Mouse (Mus musculus) stomach, embryonic 15.5 days (tissue): ENCODE measurements around the gene Nid1. TPM values are rescaled to one million over a fixed set of nuclear protein-coding genes. Genes with fewer than 3 reads are reported as not detected.
"Not testable (repeated sequence)": the region's sequence is repeated elsewhere in the genome, so short reads cannot be mapped to it uniquely, and the experiment has no call there.

Experiments used
- ATAC-seq: fragments of 200-750 bp; cut with Nextera tagmentation; 2 replicates; pipeline ENCODE4 v1.8.0; 2017; ENCODE audit warnings: low read depth, moderate number of reproducible peaks, moderate TSS enrichment; ENCODE audit not compliant: insufficient read depth, low FRiP score
- H3K27ac ChIP-seq: fragments of 300-500 bp; sonication (generic); 2 replicates; pipeline ENCODE4 v1.5.1; 2015; ENCODE audit warnings: mild to moderate bottlenecking, inconsistent platforms
- H3K27me3 ChIP-seq: fragments of 300-500 bp; sonication (generic); replicated peaks from 2 replicates; pipeline ENCODE4 v1.6.1; 2015; ENCODE audit warnings: inconsistent platforms
- H3K36me3 ChIP-seq: fragments of 300-500 bp; sonication (generic); 2 replicates; pipeline ENCODE4 v1.6.1; 2015; ENCODE audit warnings: inconsistent platforms
- H3K4me1 ChIP-seq: fragments of 300-500 bp; sonication (generic); 2 replicates; pipeline ENCODE4 v1.6.1; 2015; ENCODE audit warnings: inconsistent platforms
- H3K4me2 ChIP-seq: fragments of 300-500 bp; sonication (generic); 2 replicates; pipeline ENCODE4 v1.6.1; 2015; ENCODE audit warnings: mild to moderate bottlenecking, inconsistent platforms
- H3K4me3 ChIP-seq: fragments of 300-500 bp; sonication (generic); replicated peaks from 2 replicates; pipeline ENCODE4 v1.5.1; 2015; ENCODE audit warnings: inconsistent platforms
- H3K9ac ChIP-seq: fragments of 300-500 bp; sonication (generic); 2 replicates; pipeline ENCODE4 v1.6.1; 2015; ENCODE audit warnings: inconsistent platforms
- H3K9me3 ChIP-seq: fragments of 300-500 bp; sonication (generic); 2 replicates; pipeline ENCODE4 v1.6.1; 2016; ENCODE audit warnings: inconsistent platforms
- WGBS: fragments of 180-500 bp; shearing (Covaris S2); methylation state at CpG from one replicate; pipeline ENCODE4 v1.1.7; 2015; 5-methylcytosine and 5-hydroxymethylcytosine counted together
- polyA plus RNA-seq: library from polyadenylated mRNA; unstranded; fragments of >200 nt; fragmentation: Nextera tagmentation; extraction: Ambion mirVana; gene quantifications from 2 replicates; pipeline ENCODE4 v1.2.1, GENCODE M21; 2015

The Nid1 gene
- polyA plus RNA-seq, 1 experiment from 2014 or later = 74.2 TPM

GRCm38 (mm10) chr13:13536555-13536954 is 99.2 kb downstream of the Nid1 start:
- WGBS = 68% methylated on average over 2 of the region's 2 CpGs
- H3K4me2 ChIP-seq = no peak overlapping the region
- no peaks in the 10 kb centered on the region for H3K36me3 ChIP-seq
- no peak overlapping the region for H3K27ac ChIP-seq
- H3K9me3 ChIP-seq = no peaks in the 10 kb centered on the region
- H3K27me3 ChIP-seq = no peaks in the 10 kb centered on the region
- no peak overlapping the region for H3K4me3 ChIP-seq
- H3K4me1 ChIP-seq = no peaks in the 10 kb centered on the region
- no peak overlapping the region for H3K9ac ChIP-seq
- no peak for ATAC-seq

- H3K9me3 ChIP-seq = no peaks in the 10 kb centered on the region
- no peaks in the 10 kb centered on the region for H3K27me3 ChIP-seq
- no peak overlapping the region for H3K9ac ChIP-seq
- no peaks in the 10 kb centered on the region for H3K4me1 ChIP-seq
- H3K27ac ChIP-seq = no peak overlapping the region
- no peak for ATAC-seq
- no peaks in the 10 kb centered on the region for H3K36me3 ChIP-seq
- 79% methylated on average over 2 of the region's 2 CpGs for WGBS
- H3K4me2 ChIP-seq = no peak overlapping the region
- no peak overlapping the region for H3K4me3 ChIP-seq
Measured at GRCm38 (mm10) chr13:13537272-13538015, 100.1 kb downstream of the Nid1 start.

- peak; percentile 65; the same call in 1 of the 2 replicates for ATAC-seq
- H3K27ac ChIP-seq = 0 out of 2 replicates have a peak overlapping the region, but pooled peaks have one; percentile 42
- H3K4me2 ChIP-seq = no peak overlapping the region
- H3K36me3 ChIP-seq = no peaks in the 10 kb centered on the region
- no peaks in the 10 kb centered on the region for H3K4me1 ChIP-seq
- no peaks in the 10 kb centered on the region for H3K9me3 ChIP-seq
- no peak overlapping the region for H3K4me3 ChIP-seq
- no peak overlapping the region for H3K9ac ChIP-seq
- 26% methylated on average over 4 of the region's 4 CpGs for WGBS
- no peaks in the 10 kb centered on the region for H3K27me3 ChIP-seq
Measured at GRCm38 (mm10) chr13:13538585-13539300, 101.4 kb downstream of the Nid1 start.

- H3K9ac ChIP-seq, H3K36me3 ChIP-seq, H3K27me3 ChIP-seq, H3K4me3 ChIP-seq, H3K27ac ChIP-seq, H3K4me2 ChIP-seq, H3K4me1 ChIP-seq, ATAC-seq, H3K9me3 ChIP-seq: not testable (repeated sequence)
- WGBS = 94% methylated on average over 10 of the region's 10 CpGs
Measured at GRCm38 (mm10) chr13:13543073-13543472, 105.7 kb downstream of the Nid1 start.

- WGBS = 64% methylated on average over 3 of the region's 3 CpGs
- ATAC-seq = no peak
- no peaks in the 10 kb centered on the region for H3K4me1 ChIP-seq
Measured at GRCm38 (mm10) chr13:13546792-13547191, 109.4 kb downstream of the Nid1 start.

GRCm38 (mm10) chr13:13547889-13548288 is 110.5 kb downstream of the Nid1 start:
- WGBS = 92% methylated on average over 4 of the region's 4 CpGs
- H3K9ac ChIP-seq = no peak overlapping the region
- no peak overlapping the region for H3K4me2 ChIP-seq
- H3K27ac ChIP-seq = no peak overlapping the region
- H3K27me3 ChIP-seq = no peaks in the 10 kb centered on the region
- H3K4me3 ChIP-seq = no peak overlapping the region
- no peaks in the 10 kb centered on the region for H3K9me3 ChIP-seq
- H3K36me3 ChIP-seq = no peaks in the 10 kb centered on the region
- no peaks in the 10 kb centered on the region for H3K4me1 ChIP-seq
- ATAC-seq = no peak

More at GRCm38 (mm10) chr13:13546792-13547191, 109.4 kb downstream of the Nid1 start:
- no peaks in the 10 kb centered on the region for H3K36me3 ChIP-seq
- H3K27ac ChIP-seq = no peak overlapping the region
- H3K4me3 ChIP-seq = no peak overlapping the region
- H3K27me3 ChIP-seq = no peaks in the 10 kb centered on the region
- H3K9ac ChIP-seq = no peak overlapping the region
- no peak overlapping the region for H3K4me2 ChIP-seq
- no peaks in the 10 kb centered on the region for H3K9me3 ChIP-seq

- ATAC-seq = no peak
- WGBS = 77% methylated on average over 6 of the region's 6 CpGs
- Histone ChIP-seq H3K4me1 (no peaks in the 10 kb centered on the region), H3K4me3 (no peak overlapping the region), H3K27me3 (no peaks in the 10 kb centered on the region), H3K9me3 (no peaks in the 10 kb centered on the region), H3K36me3 (no peaks in the 10 kb centered on the region), H3K9ac (no peak overlapping the region), H3K27ac (no peak overlapping the region), H3K4me2 (no peak overlapping the region)
Measured at GRCm38 (mm10) chr13:13548431-13549190, 111.3 kb downstream of the Nid1 start.

- no peaks in the 10 kb centered on the region for H3K27me3 ChIP-seq
- 61% methylated on average over 9 of the region's 9 CpGs for whole genome bisulfite sequencing
- H3K27ac ChIP-seq = no peak overlapping the region
- H3K9me3 ChIP-seq = no peaks in the 10 kb centered on the region
- H3K36me3 ChIP-seq = no peaks in the 10 kb centered on the region
- H3K4me1 ChIP-seq = no peaks in the 10 kb centered on the region
- no peak overlapping the region for H3K4me3 ChIP-seq
- no peak overlapping the region for H3K9ac ChIP-seq
- ATAC-seq = no peak
- no peak overlapping the region for H3K4me2 ChIP-seq
Measured at GRCm38 (mm10) chr13:13549687-13550660, 112.6 kb downstream of the Nid1 start.

- Histone ChIP-seq H3K4me1 (no peaks in the 10 kb centered on the region), H3K9ac (no peak overlapping the region), H3K27me3 (no peaks in the 10 kb centered on the region), H3K4me2 (no peak overlapping the region), H3K27ac (no peak overlapping the region), H3K9me3 (no peaks in the 10 kb centered on the region), H3K36me3 (no peaks in the 10 kb centered on the region), H3K4me3 (no peak overlapping the region)
- ATAC-seq = no peak
- 37% methylated on average over 3 of the region's 3 CpGs for WGBS
Measured at GRCm38 (mm10) chr13:13552020-13552419, 114.7 kb downstream of the Nid1 start.

GRCm38 (mm10) chr13:13553660-13554059 is 116.3 kb downstream of the Nid1 start:
- H3K4me1 ChIP-seq = no peaks in the 10 kb centered on the region
- H3K9ac ChIP-seq = no peak overlapping the region
- H3K36me3 ChIP-seq = no peaks in the 10 kb centered on the region
- H3K9me3 ChIP-seq = no peaks in the 10 kb centered on the region
- no peak for ATAC-seq
- WGBS = 68% methylated on average over 1 of the region's 1 CpGs
- no peak overlapping the region for H3K4me3 ChIP-seq
- H3K4me2 ChIP-seq = no peak overlapping the region
- H3K27me3 ChIP-seq = no peaks in the 10 kb centered on the region
- H3K27ac ChIP-seq = no peak overlapping the region

GRCm38 (mm10) chr13:13555196-13555595 is 117.8 kb downstream of the Nid1 start:
- Histone ChIP-seq H3K27ac (no peak overlapping the region), H3K9me3 (no peaks in the 10 kb centered on the region), H3K27me3 (no peaks in the 10 kb centered on the region), H3K9ac (no peak overlapping the region), H3K36me3 (no peaks in the 10 kb centered on the region), H3K4me1 (no peaks in the 10 kb centered on the region), H3K4me3 (no peak overlapping the region), H3K4me2 (no peak overlapping the region)
- no peak for ATAC-seq
- WGBS = 86% methylated on average over 3 of the region's 3 CpGs
